Mouse (Mus musculus) thymus, adult 2 months (tissue): ENCODE measurements at regions not wholly inside any gene's neighbourhood (a gene's known extent, or its start where the extent isn't known, plus 50 kb on each side); places are given as distances from the start of the nearest gene placed in this dataset.

Experiments
- DNase-seq: peaks from one replicate; pipeline ENCODE4 v3.0.0; 2021
- H3K27ac ChIP-seq: fragments of 200-500 bp; 2 replicates; pipeline ENCODE4 v1.5.1; 2012; ENCODE audit warnings: low read length, control low read depth; ENCODE audit not compliant: control insufficient read depth, insufficient read depth
- H3K27me3 ChIP-seq: fragments of 200-500 bp; 2 replicates; pipeline ENCODE4 v1.6.1; 2012; ENCODE audit warnings: mild to moderate bottlenecking, low read length, moderate library complexity, mixed read lengths; ENCODE audit not compliant: control insufficient read depth, insufficient read depth
- H3K36me3 ChIP-seq: fragments of 200-500 bp; 2 replicates; pipeline ENCODE4 v1.6.1; 2012; ENCODE audit warnings: mild to moderate bottlenecking, low read length, moderate library complexity; ENCODE audit not compliant: control insufficient read depth, insufficient read depth
- H3K4me1 ChIP-seq: fragments of 200-500 bp; replicated peaks from 2 replicates; pipeline ENCODE4 v1.6.1; 2012; ENCODE audit warnings: low read length; ENCODE audit not compliant: control insufficient read depth, insufficient read depth
- H3K4me3 ChIP-seq: fragments of 200-500 bp; 2 replicates; pipeline ENCODE4 v1.5.1; 2012; ENCODE audit warnings: mild to moderate bottlenecking, low read length, control low read depth, moderate library complexity; ENCODE audit not compliant: control insufficient read depth, insufficient read depth
- CTCF ChIP-seq: fragments of 200-500 bp; IDR thresholded peaks from 2 replicates; pipeline ENCODE4 v1.5.1; 2012; ENCODE audit warnings: mild to moderate bottlenecking, control low read depth, low read length, moderate library complexity, borderline replicate concordance; ENCODE audit not compliant: control insufficient read depth, poor library complexity, insufficient read depth; ENCODE audit errors: extremely low read depth
- POLR2A ChIP-seq: fragments of 200-500 bp; IDR thresholded peaks from 2 replicates; pipeline ENCODE4 v1.6.1; 2012; ENCODE audit warnings: mild to moderate bottlenecking, low read length, control low read depth, moderate library complexity; ENCODE audit not compliant: control insufficient read depth, poor library complexity, insufficient read depth; ENCODE audit errors: extremely low read depth
- WGBS: fragments of 180-500 bp; shearing (Covaris S2); methylation state at CpG from one replicate; pipeline ENCODE4 v1.1.7; 2018; 5-methylcytosine and 5-hydroxymethylcytosine counted together

GRCm38 (mm10) chr3:38207867-38208266 lies 276.8 kb downstream of the Ankrd50 start:
- Histone ChIP-seq H3K27ac (no peak overlapping the region), H3K4me3 (no peak overlapping the region), H3K4me1 (no peaks in the 10 kb centered on the region), H3K36me3 (no peaks in the 10 kb centered on the region), H3K27me3 (no peaks in the 10 kb centered on the region)
- 79% methylated on average over 1 of the region's 1 CpGs for WGBS
- TF ChIP-seq CTCF (no peak), POLR2A (no peak)
- DNase-seq, result no peak

GRCm38 (mm10) chr3:38201861-38202656 lies 282.6 kb downstream of the Ankrd50 start:
- no peak overlapping the region for H3K4me3 ChIP-seq
- DNase-seq, result no peak
- 28% methylated on average over 10 of the region's 10 CpGs for whole genome bisulfite sequencing
- H3K27me3 ChIP-seq, result no peaks in the 10 kb centered on the region
- no peaks in the 10 kb centered on the region for H3K4me1 ChIP-seq
- H3K36me3 ChIP-seq, result no peaks in the 10 kb centered on the region
- TF ChIP-seq POLR2A (no peak), CTCF (no peak)
- no peak overlapping the region for H3K27ac ChIP-seq

- Histone ChIP-seq H3K36me3 (no peaks in the 10 kb centered on the region), H3K27ac (no peak overlapping the region), H3K4me1 (no peaks in the 10 kb centered on the region), H3K27me3 (no peaks in the 10 kb centered on the region), H3K4me3 (no peak overlapping the region)
- DNase-seq, result no peak
- TF ChIP-seq POLR2A (no peak), CTCF (no peak)
- 88% methylated on average over 4 of the region's 4 CpGs for WGBS
Observed at GRCm38 (mm10) chr3:38194001-38194400, 290.6 kb downstream of the Ankrd50 start.

DNA sequence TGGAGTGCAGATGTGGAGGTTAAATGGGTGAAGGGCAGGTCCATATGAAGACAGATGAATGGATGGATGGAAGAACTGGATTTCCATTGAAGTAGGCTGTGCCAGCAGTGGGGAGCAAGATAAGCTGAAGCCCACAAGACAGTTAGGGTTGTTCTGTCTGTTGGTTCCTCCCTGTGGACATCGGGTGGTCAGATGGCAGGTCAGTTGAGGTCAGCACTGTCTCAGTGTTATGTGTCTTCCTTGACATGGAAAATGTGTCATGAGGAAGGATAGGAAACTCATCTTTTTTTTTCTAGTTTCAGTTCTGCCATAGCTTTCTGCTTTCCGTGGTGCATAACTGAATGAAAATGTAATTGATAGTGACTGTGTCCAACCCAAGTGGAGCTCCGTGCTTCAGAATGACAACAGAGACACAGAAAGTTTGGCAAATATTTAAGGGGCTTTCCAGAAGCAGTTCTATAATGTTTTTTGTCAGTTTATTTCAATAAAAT lies 297.2 kb downstream of the Ankrd50 start:
- H3K36me3 ChIP-seq, result no peaks in the 10 kb centered on the region
- H3K4me1 ChIP-seq, result no peaks in the 10 kb centered on the region
- H3K27me3 ChIP-seq, result no peaks in the 10 kb centered on the region
- WGBS, result 91% methylated on average over 3 of the region's 3 CpGs
- no peak for DNase-seq
- no peak overlapping the region for H3K27ac ChIP-seq
- H3K4me3 ChIP-seq, result no peak overlapping the region
- no peak for TF ChIP-seq POLR2A
- TF ChIP-seq CTCF, result no peak

GRCm38 (mm10) chr3:38186503-38186902 lies 298.1 kb downstream of the Ankrd50 start:
- Histone ChIP-seq H3K4me1 (no peaks in the 10 kb centered on the region), H3K27ac (no peak overlapping the region), H3K27me3 (no peaks in the 10 kb centered on the region), H3K4me3 (no peak overlapping the region), H3K36me3 (no peaks in the 10 kb centered on the region)
- no peak for TF ChIP-seq CTCF
- no peak for TF ChIP-seq POLR2A
- WGBS, result 92% methylated on average over 1 of the region's 1 CpGs
- DNase-seq, result no peak

DNA sequence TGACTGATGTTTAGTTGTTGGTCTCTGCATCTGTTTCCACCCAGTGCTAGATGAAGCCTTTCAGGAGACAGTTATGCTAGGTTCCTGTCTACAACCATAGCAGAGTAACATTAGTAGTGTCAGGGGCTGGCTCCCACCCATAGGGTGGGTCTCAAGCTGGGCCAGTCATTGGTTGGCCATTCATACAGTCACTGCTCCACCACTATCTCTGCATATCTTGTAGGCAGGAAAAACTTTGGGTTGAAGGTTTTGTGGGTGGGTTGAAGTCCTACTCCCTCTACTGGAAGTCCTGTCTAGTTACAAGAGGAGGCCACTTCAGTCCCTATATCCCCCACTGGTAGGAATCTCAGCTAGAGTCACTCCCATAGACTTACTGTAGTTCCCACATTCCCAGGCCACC lies 306.3 kb downstream of the Ankrd50 start:
- TF ChIP-seq CTCF, result no peak
- TF ChIP-seq POLR2A, result no peak
- DNase-seq, result no peak
- Histone ChIP-seq H3K27me3 (no peaks in the 10 kb centered on the region), H3K4me1 (no peaks in the 10 kb centered on the region), H3K4me3 (no peak overlapping the region), H3K27ac (no peak overlapping the region), H3K36me3 (no peaks in the 10 kb centered on the region)
